Mouse (Mus musculus) lung, postnatal 0 days (tissue): ENCODE data around the gene Btbd8. TPM values are rescaled to one million over a fixed set of nuclear protein-coding genes. Genes with fewer than 3 reads are reported as not detected.
A peak's percentile ranks its signal among the peaks of the same experiment; 100 is the strongest.

ENCODE experiments used
- ATAC-seq: fragments of 200-750 bp; cut with Nextera tagmentation; 2 replicates; pipeline ENCODE4 v1.8.0; 2017; ENCODE audit warnings: moderate library complexity
- DNase-seq: peaks from one replicate; pipeline ENCODE4 v3.0.0-alpha.2; 2016; ENCODE audit warnings: low spot score
- H3K27ac ChIP-seq: fragments of 300-500 bp; sonication (generic); 2 replicates; pipeline ENCODE4 v1.5.1; 2014; ENCODE audit warnings: antibody characterized with exemption, mild to moderate bottlenecking, low read length, mixed read lengths
- H3K27me3 ChIP-seq: fragments of 300-500 bp; sonication (generic); replicated peaks from 2 replicates; pipeline ENCODE4 v1.6.1; 2014; ENCODE audit warnings: low read length, mixed read lengths; ENCODE audit not compliant: insufficient read depth
- H3K36me3 ChIP-seq: fragments of 300-500 bp; sonication (generic); 2 replicates; pipeline ENCODE4 v1.6.1; 2014; ENCODE audit warnings: low read length, mixed read lengths; ENCODE audit not compliant: insufficient read depth
- H3K4me1 ChIP-seq: fragments of 300-500 bp; sonication (generic); 2 replicates; pipeline ENCODE4 v1.6.1; 2014; ENCODE audit warnings: antibody characterized with exemption, low read depth, low read length, mixed read lengths; ENCODE audit not compliant: insufficient read depth
- H3K4me2 ChIP-seq: fragments of 300-500 bp; sonication (generic); replicated peaks from 2 replicates; pipeline ENCODE4 v1.6.1; 2014; ENCODE audit warnings: low read depth, mild to moderate bottlenecking, low read length, moderate library complexity, mixed read lengths
- H3K4me3 ChIP-seq: fragments of 300-500 bp; sonication (generic); 2 replicates; pipeline ENCODE4 v1.5.1; 2014; ENCODE audit warnings: low read depth, low read length
- H3K9ac ChIP-seq: fragments of 300-500 bp; sonication (generic); replicated peaks from 2 replicates; pipeline ENCODE4 v1.6.1; 2014; ENCODE audit warnings: low read depth, mild to moderate bottlenecking
- H3K9me3 ChIP-seq: fragments of 300-500 bp; sonication (generic); 2 replicates; pipeline ENCODE4 v1.6.1; 2016; ENCODE audit warnings: low read length, mixed read lengths
- CTCF ChIP-seq: IDR thresholded peaks from 2 replicates; pipeline ENCODE4 v1.5.1; 2016; ENCODE audit warnings: antibody characterized with exemption, mild to moderate bottlenecking
- EP300 ChIP-seq: IDR thresholded peaks from 2 replicates; pipeline ENCODE4 v1.6.1; 2016; ENCODE audit warnings: antibody characterized with exemption, mild to moderate bottlenecking, control low read depth
- WGBS: fragments of 180-500 bp; shearing (Covaris S2); extraction: QIAGEN DNeasy Blood & Tissue Kit; methylation state at CpG from one replicate; pipeline ENCODE4 v1.1.7; 2014; 5-methylcytosine and 5-hydroxymethylcytosine counted together
- polyA plus RNA-seq: library from polyadenylated mRNA; unstranded; fragments of >200 nt; fragmentation: Nextera tagmentation; extraction: Ambion mirVana; gene quantifications from 2 replicates; pipeline ENCODE4 v1.2.1, GENCODE M21; 2015

Gene Btbd8
- polyA plus RNA-seq, 1 experiment from 2014 or later = 2.1 TPM

DNA sequence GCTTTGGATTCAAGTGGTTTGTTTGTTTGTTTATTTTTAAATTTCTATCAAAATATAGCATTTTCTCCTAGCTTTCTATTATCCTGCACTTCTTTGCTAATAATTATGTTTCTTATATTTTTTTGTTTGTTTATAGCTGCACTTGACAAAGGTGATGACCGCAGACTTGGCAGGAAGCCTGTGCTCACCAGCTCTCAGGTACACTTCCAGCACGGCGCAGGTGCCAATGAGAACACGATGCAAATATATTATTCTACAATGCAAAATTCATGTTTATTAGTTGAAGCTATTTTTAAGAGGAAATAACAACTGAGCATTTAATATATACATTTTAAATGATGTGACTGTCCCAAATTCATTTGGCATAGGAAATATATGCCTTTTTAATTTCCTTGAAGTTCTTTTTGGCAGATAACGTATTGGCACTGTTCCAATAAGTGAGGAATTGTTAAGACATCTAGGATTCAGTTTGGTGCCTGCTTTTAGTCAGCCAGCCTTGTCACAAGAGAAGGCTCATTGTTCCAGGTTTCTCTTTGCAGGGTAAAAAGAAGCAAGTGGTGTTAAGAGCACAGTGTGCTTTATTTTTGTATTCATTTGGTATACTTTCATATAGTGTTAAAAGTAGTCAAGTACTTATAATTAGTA, 62.2 kb downstream of the Btbd8 start:
- no peak overlapping the region for H3K4me2 ChIP-seq
- H3K9me3 ChIP-seq = no peaks in the 10 kb centered on the region
- H3K9ac ChIP-seq = no peak overlapping the region
- no peak for ATAC-seq
- no peak overlapping the region for H3K27ac ChIP-seq
- WGBS = 72% methylated on average over 5 of the region's 5 CpGs
- H3K4me1 ChIP-seq = no peaks in the 10 kb centered on the region
- no peaks in the 10 kb centered on the region for H3K27me3 ChIP-seq
- no peaks in the 10 kb centered on the region for H3K36me3 ChIP-seq
- TF ChIP-seq EP300 = no peak
- H3K4me3 ChIP-seq = no peak overlapping the region
- no peak for DNase-seq

DNA sequence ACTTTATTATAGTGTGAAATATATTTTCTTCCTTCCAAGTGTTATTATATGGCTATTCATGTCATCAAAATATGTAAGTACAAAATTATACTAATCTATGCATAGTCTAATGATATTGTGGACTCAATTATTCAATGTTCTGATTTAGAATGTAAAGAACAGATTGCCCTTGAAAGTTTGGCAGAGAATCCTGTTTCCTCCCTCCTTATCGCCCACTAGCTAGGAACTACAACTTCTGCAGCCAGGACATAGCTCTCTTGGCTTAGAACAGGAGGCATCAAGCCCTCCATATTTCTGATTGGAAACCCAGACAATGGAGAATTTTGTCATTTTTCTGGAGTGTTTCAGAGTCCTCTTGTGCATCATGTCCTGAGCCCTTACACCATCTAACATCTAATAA, 62.9 kb downstream of the Btbd8 start:
- H3K4me2 ChIP-seq = no peak overlapping the region
- TF ChIP-seq EP300 (no peak), CTCF (no peak)
- WGBS = 86% methylated on average over 1 of the region's 1 CpGs

DNA sequence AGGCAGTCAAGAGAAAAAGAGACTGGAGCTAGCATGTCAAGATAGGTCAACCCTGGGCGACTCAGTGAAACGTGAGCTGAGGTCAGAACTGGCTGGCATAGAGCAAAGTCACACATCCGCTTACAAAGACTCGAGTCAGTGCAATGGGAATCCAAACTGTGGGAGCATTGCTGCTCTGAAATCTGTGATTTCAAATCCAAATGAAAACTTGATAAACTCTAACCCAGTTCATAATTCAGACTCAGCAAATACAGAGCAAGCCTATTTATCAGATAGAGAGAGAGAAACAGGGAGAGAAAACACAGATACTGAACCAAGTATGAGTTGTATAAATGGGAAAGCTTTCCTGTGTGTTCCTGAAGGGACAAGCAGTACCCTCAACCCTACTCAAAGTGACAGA, 69.5 kb downstream of the Btbd8 start, which contains the start of gene Gm42669:
TSS of gene Gm42669 (plus strand) at position 301 of the 400 bp plus-strand sequence.
- 76% methylated on average over 4 of the region's 4 CpGs for WGBS
- H3K4me3 ChIP-seq = no peak within 1 kb of the TSS
- TF ChIP-seq EP300 = no peak
- no peak for TF ChIP-seq CTCF
- ATAC-seq = no peak
- no peak within 1 kb of the TSS for H3K4me2 ChIP-seq
- no peaks in the 10 kb centered on the region for H3K36me3 ChIP-seq
- no peak for DNase-seq
- no peaks in the 10 kb centered on the region for H3K4me1 ChIP-seq
- no peaks in the 10 kb centered on the region for H3K9me3 ChIP-seq
- no peak within 1 kb of the TSS for H3K9ac ChIP-seq
- no peak within 1 kb of the TSS for H3K27ac ChIP-seq
- H3K27me3 ChIP-seq = no peaks in the 10 kb centered on the region

More for the DNA sequence above, 62.9 kb downstream of the Btbd8 start:
- no peak for DNase-seq
- H3K9me3 ChIP-seq = no peaks in the 10 kb centered on the region
- H3K4me3 ChIP-seq = no peak overlapping the region
- no peak overlapping the region for H3K9ac ChIP-seq
- H3K4me1 ChIP-seq = no peaks in the 10 kb centered on the region
- H3K27me3 ChIP-seq = no peaks in the 10 kb centered on the region
- no peak overlapping the region for H3K27ac ChIP-seq
- no peaks in the 10 kb centered on the region for H3K36me3 ChIP-seq
- ATAC-seq = no peak

DNA sequence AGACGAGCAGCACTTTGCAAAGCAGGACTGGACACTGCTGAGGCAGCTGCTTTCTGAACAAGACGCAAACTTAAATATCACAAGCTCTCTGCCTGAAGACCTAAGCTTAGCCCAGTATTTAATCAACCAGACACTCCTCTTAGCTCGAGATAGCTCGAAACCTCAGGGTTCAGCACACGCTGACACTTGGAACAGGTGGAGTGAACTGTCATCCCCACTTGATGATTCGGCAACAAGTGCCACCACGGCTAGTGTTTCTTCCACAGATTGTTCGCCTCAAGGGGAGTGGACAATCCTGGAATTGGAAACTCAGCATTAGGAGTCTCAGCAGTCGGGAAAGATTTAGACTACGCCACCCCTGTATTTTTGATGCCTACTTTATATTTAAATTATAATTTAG, 72.7 kb downstream of the Btbd8 start:
- Histone ChIP-seq H3K9me3 (no peaks in the 10 kb centered on the region), H3K27ac (no peak overlapping the region), H3K4me2 (no peak overlapping the region), H3K27me3 (no peaks in the 10 kb centered on the region), H3K4me1 (no peaks in the 10 kb centered on the region), H3K4me3 (no peak overlapping the region), H3K9ac (no peak overlapping the region), H3K36me3 (no peaks in the 10 kb centered on the region)
- DNase-seq (no peak), ATAC-seq (no peak)
- TF ChIP-seq CTCF (no peak), EP300 (no peak)
- WGBS = 83% methylated on average over 10 of the region's 10 CpGs

DNA sequence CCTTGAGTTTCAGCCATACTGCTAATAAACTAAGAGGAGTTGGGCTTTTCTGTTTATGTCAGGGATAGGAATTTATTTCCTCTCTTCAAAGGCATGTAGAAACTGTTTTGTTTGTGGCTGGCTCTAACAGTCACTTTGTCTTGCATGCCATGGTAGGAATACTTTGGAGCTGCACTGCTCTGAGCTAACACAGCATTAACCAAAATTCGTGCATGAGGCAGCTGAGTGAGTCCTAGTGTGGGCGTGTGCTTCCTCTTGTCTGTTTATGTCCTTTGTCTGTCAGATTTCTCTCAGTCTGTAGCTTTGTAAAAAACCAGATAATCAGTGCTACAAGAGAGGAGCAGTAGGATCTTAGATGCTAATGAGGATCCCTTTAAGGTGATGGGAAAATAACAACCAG, 73.5 kb downstream of the Btbd8 start:
- Histone ChIP-seq H3K4me3 (no peak overlapping the region), H3K4me1 (no peaks in the 10 kb centered on the region), H3K27me3 (no peaks in the 10 kb centered on the region), H3K4me2 (no peak overlapping the region), H3K9ac (no peak overlapping the region), H3K36me3 (no peaks in the 10 kb centered on the region), H3K27ac (no peak overlapping the region), H3K9me3 (no peaks in the 10 kb centered on the region)
- DNase-seq (no peak), ATAC-seq (no peak)
- WGBS = 35% methylated on average over 2 of the region's 2 CpGs
- TF ChIP-seq EP300 = no peak
- TF ChIP-seq CTCF = no peak

DNA sequence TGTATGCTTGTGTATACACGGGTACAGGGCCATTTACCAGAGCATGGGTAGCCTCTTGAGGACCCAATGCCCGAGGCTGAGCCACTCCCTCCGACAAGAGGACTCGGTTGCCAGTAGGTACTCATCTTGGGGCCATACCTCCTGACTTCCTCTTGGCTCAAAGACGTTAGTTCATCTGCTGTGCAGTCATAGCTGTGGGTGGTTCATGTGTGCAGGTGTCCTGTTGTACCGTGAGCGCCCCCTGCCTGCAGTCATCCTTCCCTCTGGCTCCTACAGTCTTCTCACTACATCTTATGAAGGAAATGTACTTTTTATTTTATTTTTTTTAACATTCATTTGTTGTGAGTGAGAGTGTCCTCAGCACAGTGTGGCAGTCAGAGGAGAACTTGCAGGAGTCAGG, 75.8 kb downstream of the Btbd8 start:
- peak; percentile 87 for DNase-seq
- no peak overlapping the region for H3K4me3 ChIP-seq
- no peaks in the 10 kb centered on the region for H3K36me3 ChIP-seq
- H3K9ac ChIP-seq = no peak overlapping the region
- WGBS = 30% methylated on average over 7 of the region's 7 CpGs
- TF ChIP-seq EP300 (no peak), CTCF (peak; percentile 79)
- no peak overlapping the region for H3K27ac ChIP-seq
- no peaks in the 10 kb centered on the region for H3K4me1 ChIP-seq
- no peak overlapping the region for H3K4me2 ChIP-seq
- peak; percentile 89 for ATAC-seq
- H3K27me3 ChIP-seq = no peaks in the 10 kb centered on the region
- no peaks in the 10 kb centered on the region for H3K9me3 ChIP-seq

DNA sequence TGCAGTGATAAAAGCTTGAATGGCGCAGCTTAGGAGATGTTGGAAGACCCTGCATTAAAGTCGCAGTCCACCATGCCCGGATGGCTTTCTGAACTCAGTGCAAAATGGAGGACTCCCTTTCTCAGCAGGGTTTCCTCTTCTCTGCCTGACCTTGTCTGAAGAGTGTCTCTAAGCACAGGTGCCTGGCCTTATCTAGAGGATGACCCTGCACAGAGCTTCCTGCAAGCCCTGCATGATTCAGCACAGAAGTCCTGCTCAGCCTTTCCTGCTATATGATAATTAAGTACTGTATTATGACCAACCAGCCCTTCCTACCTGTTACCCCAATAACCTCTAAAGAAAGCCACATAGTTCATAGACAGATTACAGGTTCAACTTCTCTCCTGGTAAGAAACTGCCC, 77.7 kb downstream of the Btbd8 start:
- no peak for DNase-seq

More for the DNA sequence above, 77.7 kb downstream of the Btbd8 start:
- ATAC-seq = no peak
- no peaks in the 10 kb centered on the region for H3K4me1 ChIP-seq
- no peak overlapping the region for H3K27ac ChIP-seq
- no peaks in the 10 kb centered on the region for H3K27me3 ChIP-seq
- H3K36me3 ChIP-seq = no peaks in the 10 kb centered on the region
- H3K9ac ChIP-seq = no peak overlapping the region
- H3K4me2 ChIP-seq = no peak overlapping the region
- no peak overlapping the region for H3K4me3 ChIP-seq
- no peaks in the 10 kb centered on the region for H3K9me3 ChIP-seq
- 93% methylated on average over 3 of the region's 3 CpGs for WGBS
- no peak for TF ChIP-seq CTCF
- no peak for TF ChIP-seq EP300
